Mouse (Mus musculus): Measurements from ENCODE around the gene Gm10377. TPM values are rescaled to one million over a fixed set of nuclear protein-coding genes. Genes with fewer than 3 reads are reported as not detected.
"Not testable (repeated sequence)": the region's sequence is repeated elsewhere in the genome, so short reads cannot be mapped to it uniquely, and the experiment has no call there.

Gene Gm10377
- not detected for polyA plus RNA-seq (2021)

DNA sequence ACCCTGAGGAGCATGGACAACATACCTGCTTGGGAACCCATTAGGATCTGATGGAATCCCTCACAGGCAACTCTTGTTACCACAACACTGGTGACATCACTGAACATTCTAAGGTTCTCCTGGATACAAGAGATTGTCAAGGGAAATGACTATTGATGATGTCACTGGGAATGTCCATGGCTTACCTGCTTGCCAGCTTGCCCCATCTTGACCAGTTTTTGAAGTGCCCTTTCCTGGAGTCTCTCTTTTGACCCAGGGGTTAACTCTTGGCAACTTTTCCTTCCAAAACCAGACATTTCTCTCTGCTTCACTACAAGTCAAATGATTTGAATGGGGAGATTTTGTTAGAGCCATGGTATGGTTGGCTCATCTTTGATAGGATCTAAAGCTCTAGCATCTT, at the start of gene Gm10377:
TSS of gene Gm10377 (minus strand) at position 101 of the 400 bp plus-strand sequence.
- ATAC-seq; DNase-seq (ENCODE audit: low read depth, low spot score); CTCF ChIA-PET; H3K27me3 ChIP-seq; in situ Hi-C loops (cut with MboI; ENCODE audit: low pct_unique_long_range_greater_than_20kb); POLR2A ChIA-PET: not testable (repeated sequence)

DNA sequence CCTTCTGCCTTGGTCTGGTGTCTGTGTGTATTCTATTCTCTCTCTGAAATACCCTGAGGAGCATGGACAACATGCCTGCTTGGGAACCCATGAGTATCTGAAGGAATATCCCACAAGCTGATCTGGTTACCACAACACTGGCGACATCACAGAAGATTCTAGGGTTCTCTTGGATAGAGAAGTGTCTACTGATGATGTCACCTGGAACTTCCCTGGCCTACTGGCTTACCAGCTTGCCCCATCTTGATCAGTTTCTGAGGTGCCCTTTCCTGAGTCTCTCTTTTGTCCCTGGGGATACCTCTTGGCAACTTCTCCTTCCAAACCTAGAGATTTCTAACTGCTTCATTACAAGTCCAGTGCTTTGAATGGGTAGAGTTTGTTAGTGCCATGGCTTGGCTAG, 29.1 kb downstream of the Gm10377 start, which contains the start of gene Gm3015:
TSS of gene Gm3015 (minus strand) at position 101 of the 400 bp plus-strand sequence.
- DNase-seq (ENCODE audit: low read depth, low spot score); CTCF ChIA-PET; ATAC-seq; in situ Hi-C loops (cut with MboI; ENCODE audit: low pct_unique_long_range_greater_than_20kb); POLR2A ChIA-PET; H3K27me3 ChIP-seq: not testable (repeated sequence)

Other genes with a start within 250 kb of the Gm10377 start
- gene Gm17124, start 198.1 kb downstream of the Gm10377 start, polyA plus RNA-seq (2021) = not detected
- not detected for gene Gm3633, start 156.1 kb downstream of the Gm10377 start, polyA plus RNA-seq (2021)
- gene Gm10378, start 142.0 kb downstream of the Gm10377 start, polyA plus RNA-seq (2021) = not detected
- gene Gm3015, start 29.2 kb downstream of the Gm10377 start, polyA plus RNA-seq (2021) = not detected
- gene Gm21977, start 55.5 kb upstream of the Gm10377 start, polyA plus RNA-seq (2021) = not detected
- not detected for gene Gm8082, start 195.6 kb upstream of the Gm10377 start, polyA plus RNA-seq (2021)
- not detected for gene Gm10376, start 217.6 kb upstream of the Gm10377 start, polyA plus RNA-seq (2021)

Measured in Patski (cell line).